Mouse (Mus musculus): ENCODE results near the gene Klhl29. TPM values are rescaled to one million over a fixed set of nuclear protein-coding genes. Genes with fewer than 3 reads are reported as not detected.

The Klhl29 gene
- total RNA-seq, 2 experiments from 2014 or later, result 6.4 to 8.9 TPM

DNA sequence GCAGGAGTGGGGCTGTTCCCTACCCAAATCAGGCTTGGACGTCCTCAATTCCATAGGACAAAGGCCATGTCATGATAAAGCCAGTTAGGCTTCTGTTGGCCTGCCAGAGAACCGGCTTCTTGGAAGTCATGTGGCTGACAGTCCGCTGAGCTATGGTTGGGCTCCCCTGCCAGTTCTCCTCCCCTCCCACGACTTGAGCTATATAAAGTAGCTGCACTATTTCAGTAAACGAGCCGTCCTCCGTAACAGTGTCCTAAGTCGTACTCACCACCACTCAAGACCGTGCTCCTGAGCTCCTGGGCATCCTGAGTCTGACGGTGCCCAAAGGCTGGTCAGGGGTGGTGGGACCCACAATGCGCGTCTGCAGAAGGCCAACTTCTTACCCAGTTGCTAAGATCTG is 302.3 kb downstream of the Klhl29 start:
- no peak for DNase-seq (ENCODE audit: low spot score in 2 of 2)

- no peak for DNase-seq (ENCODE audit: low spot score in 2 of 2)
Observed at GRCm38 (mm10) chr12:5070131-5070530, 305.4 kb downstream of the Klhl29 start.

DNA sequence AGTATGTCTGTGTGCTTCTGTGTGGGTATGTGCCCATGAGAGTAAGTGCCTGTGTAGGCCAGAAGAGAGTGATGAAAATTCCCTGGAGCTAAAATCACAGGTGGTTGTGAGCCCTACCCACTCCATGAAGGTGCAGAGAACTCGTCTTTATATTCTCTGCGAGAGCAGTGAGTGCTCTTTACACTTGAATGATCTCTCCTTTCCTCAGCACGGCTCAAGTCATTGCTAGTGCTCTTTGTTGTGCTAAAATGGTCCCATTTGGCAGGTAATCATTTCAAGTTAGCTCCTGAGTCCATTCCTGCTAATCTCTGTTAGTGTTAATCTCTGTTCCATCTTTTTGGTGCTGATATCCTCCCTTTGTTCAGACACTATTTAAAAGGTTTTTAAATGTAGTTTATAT is 307.9 kb downstream of the Klhl29 start:
- no peak for DNase-seq (ENCODE audit: low spot score in 2 of 2)

DNA sequence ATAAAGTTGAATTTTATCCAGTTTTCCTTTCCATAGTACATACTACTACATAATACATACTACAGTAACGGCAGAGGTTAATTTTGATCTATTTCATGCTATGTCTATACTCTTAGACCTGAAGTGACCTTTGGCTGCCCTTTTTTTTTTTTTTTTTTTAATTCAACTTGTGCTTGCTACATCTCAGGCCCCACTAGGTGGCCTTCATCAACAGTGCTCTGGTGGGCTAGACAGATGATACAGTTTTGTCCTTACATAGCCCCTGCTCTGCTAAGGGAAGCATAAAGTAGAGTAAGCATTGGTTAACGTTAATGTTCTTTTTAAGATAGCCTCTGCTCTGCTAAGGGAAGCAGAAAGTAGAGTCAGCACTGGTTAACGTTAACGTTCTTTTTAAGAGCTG is 327.4 kb downstream of the Klhl29 start:
- no peak for DNase-seq (ENCODE audit: low spot score in 2 of 2)

GRCm38 (mm10) chr12:5044141-5044540 is 331.3 kb downstream of the Klhl29 start:
- no peak for DNase-seq (ENCODE audit: low spot score in 2 of 2)

DNA sequence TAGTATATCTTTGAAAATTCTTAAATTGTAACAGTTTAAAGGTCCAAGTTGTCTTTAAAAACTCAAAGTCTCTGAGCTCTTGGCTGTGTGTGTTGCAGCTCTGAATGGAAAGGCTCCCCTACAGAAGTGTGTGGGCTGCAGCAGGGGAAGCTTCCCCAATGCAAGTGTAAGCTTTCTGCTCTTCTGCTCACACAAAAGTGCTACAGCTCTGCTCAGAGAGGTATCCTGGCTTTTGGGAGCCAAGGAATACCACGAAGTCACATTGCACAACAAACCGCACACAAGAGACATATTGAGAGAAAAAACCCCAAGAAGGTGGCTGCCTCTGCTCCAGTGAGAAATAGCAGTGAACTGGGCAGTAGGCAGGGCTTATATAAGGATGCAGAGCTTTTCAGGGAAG is 337.5 kb downstream of the Klhl29 start:
- no peak for DNase-seq (ENCODE audit: low spot score in 2 of 2)

GRCm38 (mm10) chr12:5029035-5029434 is 346.4 kb downstream of the Klhl29 start:
- DNase-seq (ENCODE audit: low spot score in 2 of 2), result no peak

Data from gastrocnemius, postnatal 4 days (tissue).